Mouse (Mus musculus) forebrain, embryonic 10.5 days (tissue): Measurements from ENCODE around the gene Jhy. TPM values are rescaled to one million over a fixed set of nuclear protein-coding genes. Genes with fewer than 3 reads are reported as not detected.
A peak's percentile ranks its signal among the peaks of the same experiment; 100 is the strongest.

Experiments
- DNase-seq: peaks from one replicate; pipeline ENCODE4 v3.0.0-alpha.2; 2017; ENCODE audit warnings: low spot score; ENCODE audit errors: extremely low spot score
- H3K27ac ChIP-seq: fragments of 300-500 bp; sonication (generic); 2 replicates; pipeline ENCODE4 v1.5.1; 2016; ENCODE audit warnings: mild to moderate bottlenecking
- H3K27me3 ChIP-seq: fragments of 300-500 bp; sonication (generic); 2 replicates; pipeline ENCODE4 v1.6.1; 2016; ENCODE audit warnings: mild to moderate bottlenecking; ENCODE audit not compliant: poor library complexity, severe bottlenecking
- H3K36me3 ChIP-seq: fragments of 300-500 bp; sonication (generic); replicated peaks from 2 replicates; pipeline ENCODE4 v1.6.1; 2016; ENCODE audit warnings: mild to moderate bottlenecking, moderate library complexity
- H3K4me1 ChIP-seq: fragments of 300-500 bp; sonication (generic); 2 replicates; pipeline ENCODE4 v1.6.1; 2016
- H3K4me3 ChIP-seq: fragments of 300-500 bp; sonication (generic); 2 replicates; pipeline ENCODE4 v1.5.1; 2016; ENCODE audit warnings: mild to moderate bottlenecking, moderate library complexity
- H3K9me3 ChIP-seq: fragments of 300-500 bp; sonication (generic); 2 replicates; pipeline ENCODE4 v1.6.1; 2016; ENCODE audit warnings: mild to moderate bottlenecking, moderate library complexity
- WGBS: fragments of 180-500 bp; shearing (Covaris S2); methylation state at CpG from one replicate; pipeline ENCODE4 v1.1.7; 2016; 5-methylcytosine and 5-hydroxymethylcytosine counted together
- polyA plus RNA-seq: library from polyadenylated mRNA; unstranded; fragments of >200 nt; fragmentation: Nextera tagmentation; extraction: Ambion mirVana; gene quantifications from 2 replicates; pipeline ENCODE4 v1.2.1, GENCODE M21; 2016

Gene Jhy
- polyA plus RNA-seq, 1 experiment from 2014 or later, result 0.26 TPM

- peaks cover 52% of the 10 kb centered on the region for H3K27me3 ChIP-seq
- peak overlapping the region; percentile 32; the same call in 1 of the 2 replicates for H3K27ac ChIP-seq
- H3K9me3 ChIP-seq, result no peaks in the 10 kb centered on the region
- H3K4me1 ChIP-seq, result peaks cover 44% of the 10 kb centered on the region
- no peak for DNase-seq
- H3K36me3 ChIP-seq, result no peaks in the 10 kb centered on the region
- H3K4me3 ChIP-seq, result peak overlapping the region; percentile 21; the same call in 1 of the 2 replicates
- 28% methylated on average over 8 of the region's 8 CpGs for WGBS
Observed at GRCm38 (mm10) chr9:40908411-40908810, 55.5 kb downstream of the Jhy start.

DNA sequence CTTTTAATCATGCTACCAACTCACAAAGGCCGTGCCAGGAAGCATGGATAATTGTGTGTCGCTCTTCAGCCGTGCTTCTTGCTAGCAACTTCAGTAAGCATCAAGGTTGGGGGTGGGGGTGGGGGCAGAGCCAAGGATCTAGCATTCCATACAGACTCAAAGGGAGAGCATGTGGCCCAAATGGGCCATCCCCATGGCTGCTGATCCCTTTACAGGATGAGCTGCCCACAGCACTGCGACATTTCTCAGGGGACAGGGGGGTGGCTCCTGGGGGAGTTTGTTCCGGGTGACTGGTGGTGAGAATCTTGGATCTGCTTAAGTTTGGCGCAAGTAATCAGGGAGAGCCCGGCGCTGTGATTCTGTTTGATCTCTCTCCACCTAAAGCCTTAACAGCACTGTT, 56.5 kb downstream of the Jhy start:
- Histone ChIP-seq H3K27me3 (peaks cover 47% of the 10 kb centered on the region), H3K4me3 (no peak overlapping the region), H3K9me3 (no peaks in the 10 kb centered on the region), H3K27ac (0 out of 2 replicates have a peak overlapping the region, but pooled peaks have one; percentile 26), H3K36me3 (no peaks in the 10 kb centered on the region), H3K4me1 (peaks cover 44% of the 10 kb centered on the region)
- peak; percentile 22 for DNase-seq
- WGBS, result 16% methylated on average over 8 of the region's 8 CpGs

DNA sequence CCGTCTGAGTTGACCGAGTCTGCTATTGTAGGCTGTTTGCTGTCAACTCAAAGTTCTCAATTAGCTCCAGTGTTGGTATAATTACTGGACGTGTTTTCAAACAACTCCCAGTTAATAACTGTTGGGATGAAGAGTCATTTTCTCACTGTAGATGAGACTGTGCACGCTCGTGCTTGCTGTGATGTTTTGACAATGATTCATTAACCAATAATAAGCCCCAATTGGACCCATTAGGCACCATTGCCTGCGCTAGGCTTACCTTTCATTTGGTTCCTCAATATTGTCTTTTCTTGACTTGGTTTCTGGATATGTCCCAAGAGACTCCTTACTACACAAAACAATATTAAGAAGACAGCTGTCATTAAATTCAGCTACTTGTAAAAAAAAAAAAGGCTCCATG, 71.5 kb downstream of the Jhy start:
- Histone ChIP-seq H3K36me3 (no peaks in the 10 kb centered on the region), H3K9me3 (no peaks in the 10 kb centered on the region), H3K4me1 (peaks cover 13% of the 10 kb centered on the region), H3K27ac (no peak overlapping the region), H3K4me3 (no peak overlapping the region), H3K27me3 (peaks cover 98% of the 10 kb centered on the region)
- 82% methylated on average over 6 of the region's 6 CpGs for WGBS
- DNase-seq, result no peak

DNA sequence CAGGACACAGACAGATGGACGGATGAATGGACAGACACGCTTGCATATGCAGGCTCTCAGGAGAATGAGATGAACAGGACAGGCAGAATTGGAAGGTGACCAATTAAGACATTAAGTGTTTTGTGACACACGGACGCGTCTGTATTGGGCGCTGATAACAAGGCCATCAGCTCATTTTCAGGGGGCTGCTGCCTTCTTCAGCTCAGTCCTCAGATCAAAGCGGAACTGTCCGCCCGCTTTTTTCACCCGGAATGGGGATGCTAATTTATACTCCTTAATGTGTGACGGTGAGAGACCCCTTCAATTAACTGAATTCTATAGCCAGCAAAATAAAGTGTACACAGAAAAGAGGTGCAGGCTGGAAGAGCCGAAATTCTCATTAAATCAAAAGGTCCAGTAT, 74.5 kb downstream of the Jhy start:
- no peaks in the 10 kb centered on the region for H3K36me3 ChIP-seq
- H3K9me3 ChIP-seq, result no peaks in the 10 kb centered on the region
- DNase-seq, result peak; percentile 25
- H3K27ac ChIP-seq, result no peak overlapping the region
- no peak overlapping the region for H3K4me3 ChIP-seq
- peaks cover 23% of the 10 kb centered on the region for H3K4me1 ChIP-seq
- WGBS, result 38% methylated on average over 12 of the region's 12 CpGs
- peaks cover 98% of the 10 kb centered on the region for H3K27me3 ChIP-seq

GRCm38 (mm10) chr9:40885669-40886068, 78.2 kb downstream of the Jhy start:
- no peak overlapping the region for H3K4me3 ChIP-seq

GRCm38 (mm10) chr9:40878998-40879397, 84.9 kb downstream of the Jhy start:
- H3K27me3 ChIP-seq, result peaks cover 100% of the 10 kb centered on the region
- H3K4me1 ChIP-seq, result peaks cover 22% of the 10 kb centered on the region
- no peak overlapping the region for H3K4me3 ChIP-seq
- 1% methylated on average over 14 of the region's 14 CpGs for WGBS
- H3K9me3 ChIP-seq, result no peaks in the 10 kb centered on the region
- no peaks in the 10 kb centered on the region for H3K36me3 ChIP-seq
- DNase-seq, result no peak
- H3K27ac ChIP-seq, result no peak overlapping the region

More at GRCm38 (mm10) chr9:40885669-40886068, 78.2 kb downstream of the Jhy start:
- WGBS, result 26% methylated on average over 10 of the region's 10 CpGs
- Histone ChIP-seq H3K27me3 (peaks cover 100% of the 10 kb centered on the region), H3K36me3 (no peaks in the 10 kb centered on the region), H3K4me1 (peaks cover 23% of the 10 kb centered on the region), H3K27ac (no peak overlapping the region), H3K9me3 (no peaks in the 10 kb centered on the region; the same call in 1 of the 2 replicates)
- DNase-seq, result no peak

DNA sequence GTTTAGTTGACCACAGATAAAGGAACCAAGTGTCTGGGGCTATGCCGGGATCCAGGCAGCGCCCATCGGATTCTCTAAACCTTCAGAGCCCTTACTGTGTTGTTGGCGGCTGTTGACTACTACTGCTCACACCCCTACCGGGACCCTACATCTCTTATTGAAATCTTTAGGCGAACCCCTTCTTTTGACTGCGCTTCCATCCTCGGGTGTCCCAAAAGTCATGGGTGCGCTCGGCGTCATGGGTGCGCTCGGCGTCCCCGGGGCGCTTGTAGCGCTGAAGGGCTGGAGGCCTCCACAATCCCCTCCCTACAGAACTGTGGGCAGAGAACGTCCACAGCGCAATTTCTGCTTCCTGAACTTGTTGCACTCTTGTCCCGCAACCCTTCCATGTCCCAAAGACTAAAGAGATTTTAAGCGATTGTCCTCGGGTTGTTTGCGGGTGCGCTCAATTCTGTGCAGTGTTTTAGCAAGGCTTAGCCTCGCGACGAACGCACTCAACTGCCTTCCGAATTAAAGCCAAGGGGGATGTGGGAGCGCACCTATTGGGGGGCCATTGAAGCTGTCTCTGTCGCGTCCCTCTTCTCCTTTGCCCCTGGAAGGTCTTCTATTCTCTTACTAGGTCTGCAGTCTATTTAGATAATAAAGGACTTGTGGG, 85.5 kb downstream of the Jhy start:
- peaks cover 25% of the 10 kb centered on the region for H3K4me1 ChIP-seq
- DNase-seq, result no peak
- no peak overlapping the region for H3K27ac ChIP-seq
- H3K4me3 ChIP-seq, result peak overlapping the region; percentile 30; the same call in 1 of the 2 replicates
- H3K36me3 ChIP-seq, result no peaks in the 10 kb centered on the region
- under 1% methylated on average over 32 of the region's 32 CpGs for WGBS
- H3K27me3 ChIP-seq, result peaks cover 100% of the 10 kb centered on the region
- H3K9me3 ChIP-seq, result no peaks in the 10 kb centered on the region

GRCm38 (mm10) chr9:40877881-40878235, 86.1 kb downstream of the Jhy start:
- Histone ChIP-seq H3K4me1 (peaks cover 25% of the 10 kb centered on the region), H3K9me3 (no peaks in the 10 kb centered on the region), H3K4me3 (peak overlapping the region; percentile 30; the same call in 1 of the 2 replicates), H3K36me3 (no peaks in the 10 kb centered on the region), H3K27ac (no peak overlapping the region), H3K27me3 (peaks cover 100% of the 10 kb centered on the region)
- DNase-seq, result peak; percentile 62
- WGBS, result under 1% methylated on average over 29 of the region's 29 CpGs

DNA sequence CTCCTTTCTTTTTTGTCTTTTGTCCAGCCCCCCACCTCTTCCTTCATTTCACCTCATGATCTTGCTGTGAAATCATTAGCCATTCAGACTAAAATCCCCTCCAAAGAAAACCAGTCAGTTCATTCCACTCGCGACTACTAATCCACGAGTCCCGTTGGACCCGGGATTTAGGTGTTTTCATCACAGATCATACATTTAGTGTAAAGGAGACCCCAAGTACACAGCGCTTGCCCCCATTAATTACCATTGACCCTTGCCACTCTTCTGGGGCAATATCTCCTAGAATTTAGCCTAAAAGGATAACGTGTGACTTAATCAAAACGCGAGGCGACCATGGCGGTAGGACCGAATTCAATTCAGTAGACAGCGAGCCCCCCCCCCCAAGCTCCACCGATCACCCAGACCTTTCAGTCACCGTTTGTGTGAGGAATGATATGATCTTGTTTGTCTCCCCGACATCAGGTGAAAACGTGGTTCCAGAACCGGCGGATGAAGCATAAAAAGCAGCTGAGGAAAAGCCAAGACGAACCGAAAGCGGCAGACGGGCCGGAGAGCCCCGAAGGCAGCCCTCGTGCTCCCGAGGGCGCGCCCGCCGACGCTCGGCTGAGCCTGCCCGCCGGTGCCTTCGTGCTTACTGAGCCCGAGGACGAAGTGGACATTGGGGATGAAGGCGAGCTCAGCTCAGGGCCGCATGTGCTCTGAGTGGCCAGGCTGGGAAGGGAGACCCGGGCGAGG, 86.6 kb downstream of the Jhy start:
- Histone ChIP-seq H3K4me3 (peak overlapping the region; percentile 30; the same call in 1 of the 2 replicates), H3K27ac (no peak overlapping the region), H3K27me3 (peaks cover 100% of the 10 kb centered on the region), H3K9me3 (no peaks in the 10 kb centered on the region), H3K36me3 (no peaks in the 10 kb centered on the region), H3K4me1 (peaks cover 28% of the 10 kb centered on the region)
- WGBS, result under 1% methylated on average over 42 of the region's 42 CpGs
- DNase-seq, result no peak

GRCm38 (mm10) chr9:40876693-40877092, 87.2 kb downstream of the Jhy start:
- Histone ChIP-seq H3K9me3 (no peaks in the 10 kb centered on the region), H3K27me3 (peaks cover 100% of the 10 kb centered on the region), H3K4me1 (peaks cover 33% of the 10 kb centered on the region), H3K36me3 (no peaks in the 10 kb centered on the region), H3K27ac (no peak overlapping the region), H3K4me3 (no peak overlapping the region)
- DNase-seq, result no peak
- 7% methylated on average over 5 of the region's 5 CpGs for WGBS

GRCm38 (mm10) chr9:40876164-40876563, 87.8 kb downstream of the Jhy start:
- no peaks in the 10 kb centered on the region for H3K9me3 ChIP-seq
- peaks cover 38% of the 10 kb centered on the region for H3K4me1 ChIP-seq
- no peaks in the 10 kb centered on the region for H3K36me3 ChIP-seq
- no peak overlapping the region for H3K27ac ChIP-seq
- peak; percentile 50 for DNase-seq
- H3K27me3 ChIP-seq, result peaks cover 100% of the 10 kb centered on the region
- WGBS, result under 1% methylated on average over 29 of the region's 29 CpGs
- H3K4me3 ChIP-seq, result no peak overlapping the region

GRCm38 (mm10) chr9:40875431-40875830, 88.5 kb downstream of the Jhy start:
- H3K27ac ChIP-seq, result no peak overlapping the region
- 1% methylated on average over 17 of the region's 17 CpGs for WGBS

GRCm38 (mm10) chr9:40874961-40875360, 89.0 kb downstream of the Jhy start:
- no peaks in the 10 kb centered on the region for H3K9me3 ChIP-seq
- peaks cover 99% of the 10 kb centered on the region for H3K27me3 ChIP-seq
- H3K4me3 ChIP-seq, result no peak overlapping the region
- no peaks in the 10 kb centered on the region for H3K36me3 ChIP-seq
- peaks cover 39% of the 10 kb centered on the region for H3K4me1 ChIP-seq
- peak; percentile 27 for DNase-seq
- WGBS, result under 1% methylated on average over 4 of the region's 4 CpGs
- no peak overlapping the region for H3K27ac ChIP-seq

More at GRCm38 (mm10) chr9:40875431-40875830, 88.5 kb downstream of the Jhy start:
- no peak overlapping the region for H3K4me3 ChIP-seq
- peak; percentile 29 for DNase-seq
- H3K36me3 ChIP-seq, result no peaks in the 10 kb centered on the region
- no peaks in the 10 kb centered on the region for H3K9me3 ChIP-seq
- H3K4me1 ChIP-seq, result peaks cover 39% of the 10 kb centered on the region
- peaks cover 99% of the 10 kb centered on the region for H3K27me3 ChIP-seq
